24 mouse cellular contexts compared by ENCODE assay signal in the genomic region with DNA sequence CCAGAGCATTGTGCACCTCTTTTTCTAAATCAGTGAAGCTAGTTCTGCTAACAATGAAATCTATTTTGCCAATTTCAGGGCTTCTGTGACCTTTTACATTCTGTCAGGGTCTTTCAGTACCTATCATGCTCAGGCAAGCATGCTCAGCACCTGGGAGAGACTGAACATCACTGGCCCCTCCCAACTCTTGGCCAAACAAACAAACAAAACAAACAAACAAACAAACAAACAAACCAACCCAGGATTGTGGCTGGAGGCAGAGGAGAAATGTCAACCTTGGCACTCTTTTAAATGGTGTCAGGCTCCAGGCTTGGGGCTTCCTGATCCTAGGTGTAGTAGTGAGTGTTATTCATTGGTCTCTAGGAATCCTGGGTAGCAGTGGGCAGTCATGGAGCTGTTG. TPM values are rescaled to one million over a fixed set of nuclear protein-coding genes. Genes with fewer than 3 reads are reported as not detected.
DNase-seq lines count a peak whose midpoint lies in the region; ATAC-seq and TF ChIP-seq lines count a peak whose summit lies in the region.
"Had no signal": no experiment of that assay in that cellular context is flagged by ENCODE, and none has a peak within 500 bp of the region (broad histone marks: within the 10 kb centered on the region; RNA-seq: fewer than 3 reads in every experiment).

A gene (plus strand): TSS at position 301 of the 400 bp plus-strand sequence.

- no peak within 1 kb of the TSS for H3K4me3 ChIP-seq in kidney, adult 2 months (ENCODE audit: insufficient read depth, low read depth, low read length)
- no peak within 1 kb of the TSS for H3K4me3 ChIP-seq in liver, postnatal 0 days (ENCODE audit: low read depth, low read length)
- no peak within 1 kb of the TSS for H3K4me3 ChIP-seq in liver, embryonic 12.5 days
- H3K4me3 ChIP-seq: embryonic facial prominence, embryonic 13.5 days; embryonic facial prominence, embryonic 15.5 days; erythroblast, embryonic 14.5 days; forebrain, embryonic 10.5 days; forebrain, embryonic 12.5 days had no signal

- TF ChIP-seq EP300 in liver, postnatal 0 days (IDR thresholded peaks at IDR 0.05; ENCODE audit: low read depth): no peak

- no peak within 1 kb of the TSS for H3K4me2 ChIP-seq in liver, postnatal 0 days (ENCODE audit: low read depth, low read length)
- no peak within 1 kb of the TSS for H3K4me2 ChIP-seq in liver, embryonic 12.5 days
- H3K4me2 ChIP-seq: embryonic facial prominence, embryonic 13.5 days; embryonic facial prominence, embryonic 15.5 days; forebrain, embryonic 12.5 days had no signal

- H3K27me3 ChIP-seq in kidney, adult 2 months (replicated peaks; ENCODE audit: control insufficient read depth, insufficient read depth, low read length): no peaks in the 10 kb centered on the region
- no peaks in the 10 kb centered on the region for H3K27me3 ChIP-seq in liver, postnatal 0 days (ENCODE audit: insufficient read depth, low read length)
- no peaks in the 10 kb centered on the region for H3K27me3 ChIP-seq in liver, embryonic 12.5 days (replicated peaks)
- H3K27me3 ChIP-seq: embryonic facial prominence, embryonic 13.5 days; embryonic facial prominence, embryonic 15.5 days had no signal

- no peak for TF ChIP-seq CTCF in kidney, adult 2 months (conservative IDR thresholded peaks at IDR 0.05; ENCODE audit: insufficient read depth, insufficient read length, low read depth, low read length)
- no peak for TF ChIP-seq CTCF in liver, postnatal 0 days (IDR thresholded peaks at IDR 0.05; ENCODE audit: low read depth)

- H3K36me3 ChIP-seq in kidney, adult 2 months (ENCODE audit: control insufficient read depth, insufficient read depth, low read length): no peaks in the 10 kb centered on the region
- no peaks in the 10 kb centered on the region for H3K36me3 ChIP-seq in liver, postnatal 0 days (replicated peaks; ENCODE audit: insufficient read depth, low read length)
- H3K36me3 ChIP-seq in liver, embryonic 12.5 days: no peaks in the 10 kb centered on the region
- H3K36me3 ChIP-seq: embryonic facial prominence, embryonic 13.5 days; embryonic facial prominence, embryonic 15.5 days; forebrain, embryonic 10.5 days; forebrain, embryonic 12.5 days had no signal

- H3K9ac ChIP-seq in liver, postnatal 0 days (replicated peaks): no peak within 1 kb of the TSS
- no peak within 1 kb of the TSS for H3K9ac ChIP-seq in liver, embryonic 12.5 days
- H3K9ac ChIP-seq: embryonic facial prominence, embryonic 13.5 days; embryonic facial prominence, embryonic 15.5 days; forebrain, embryonic 12.5 days had no signal

- no peak for TF ChIP-seq POLR2A in kidney, adult 2 months (IDR thresholded peaks at IDR 0.05; ENCODE audit: low read depth, low read length)

- no peak within 1 kb of the TSS for H3K27ac ChIP-seq in kidney, adult 2 months (ENCODE audit: insufficient read depth, low read depth, low read length)
- H3K27ac ChIP-seq in liver, postnatal 0 days (ENCODE audit: low read depth): no peak within 1 kb of the TSS
- no peak within 1 kb of the TSS for H3K27ac ChIP-seq in liver, embryonic 12.5 days
- H3K27ac ChIP-seq: embryonic facial prominence, embryonic 13.5 days; embryonic facial prominence, embryonic 15.5 days; forebrain, embryonic 10.5 days; forebrain, embryonic 12.5 days had no signal

- DNase-seq in kidney, adult 2 months: no peak
- DNase-seq in kidney, adult 9 months: no peak
- no peak for DNase-seq in liver, postnatal 0 days
- DNase-seq: adrenal gland, adult 2 months; adrenal gland, postnatal 10 days; adrenal gland, postnatal 25 days; cerebellum, adult 11 months; cerebellum, adult 18-20 months; cerebellum, adult 8-10 months; cerebellum, adult 9-11 months; cerebellum, postnatal 14 days; cerebellum, postnatal 36 days; embryo, embryonic 11 days had no signal

- H3K9me3 ChIP-seq in liver, postnatal 0 days (ENCODE audit: low read length): peaks cover 3% of the 10 kb centered on the region; the same call in 1 of the 2 replicates
- H3K9me3 ChIP-seq in liver, embryonic 12.5 days (replicated peaks): no peaks in the 10 kb centered on the region
- H3K9me3 ChIP-seq: embryonic facial prominence, embryonic 15.5 days had no signal

- H3K4me1 ChIP-seq in kidney, adult 2 months (ENCODE audit: control insufficient read depth, insufficient read depth, low read length): no peaks in the 10 kb centered on the region
- no peaks in the 10 kb centered on the region for H3K4me1 ChIP-seq in liver, postnatal 0 days (ENCODE audit: insufficient read depth)
- no peaks in the 10 kb centered on the region for H3K4me1 ChIP-seq in liver, embryonic 12.5 days
- H3K4me1 ChIP-seq: embryonic facial prominence, embryonic 13.5 days; embryonic facial prominence, embryonic 15.5 days; forebrain, embryonic 10.5 days; forebrain, embryonic 12.5 days had no signal

- ATAC-seq in liver, postnatal 0 days: no peak
- no peak for ATAC-seq in liver, embryonic 12.5 days
- ATAC-seq: forebrain, embryonic 14.5 days; forebrain, embryonic 16.5 days had no signal

RNA-seq across cellular contexts. Expression of the gene that starts here (rescaled TPM):
- 29.6 and 49.9 TPM in 2 replicates for polyA plus RNA-seq in kidney, adult 2 months (2012; rRNA removed)
- 216 and 246 TPM in 2 replicates for polyA plus RNA-seq in liver, postnatal 0 days (2015; fragmentation: Nextera tagmentation; extraction: Ambion mirVana)
- 0.23 and 0.47 TPM in 2 replicates for polyA plus RNA-seq in liver, embryonic 12.5 days (2016; fragmentation: Nextera tagmentation; extraction: Ambion mirVana)
- polyA plus RNA-seq: adrenal gland, adult 2 months; brain, embryonic 14.5 days; C2C12; embryonic facial prominence, embryonic 11.5 days; embryonic facial prominence, embryonic 13.5 days; embryonic facial prominence, embryonic 15.5 days; forebrain, embryonic 10.5 days; forebrain, embryonic 12.5 days; forebrain, embryonic 14.5 days; forebrain, embryonic 16.5 days had no signal

Comparison
In these comparisons a context has a peak if more than half of its experiments do, and no peak if none do; other contexts are left out.
1. RNA of the gene that starts here (polyA plus RNA-seq): 216 to 246 TPM in liver, postnatal 0 days and 29.6 to 49.9 TPM in kidney, adult 2 months; 0.23 to 0.47 TPM in liver, embryonic 12.5 days; every median in the first group is over 10 times any median in the second.